Mouse (Mus musculus): ENCODE results near the gene Osbpl9.

DNA sequence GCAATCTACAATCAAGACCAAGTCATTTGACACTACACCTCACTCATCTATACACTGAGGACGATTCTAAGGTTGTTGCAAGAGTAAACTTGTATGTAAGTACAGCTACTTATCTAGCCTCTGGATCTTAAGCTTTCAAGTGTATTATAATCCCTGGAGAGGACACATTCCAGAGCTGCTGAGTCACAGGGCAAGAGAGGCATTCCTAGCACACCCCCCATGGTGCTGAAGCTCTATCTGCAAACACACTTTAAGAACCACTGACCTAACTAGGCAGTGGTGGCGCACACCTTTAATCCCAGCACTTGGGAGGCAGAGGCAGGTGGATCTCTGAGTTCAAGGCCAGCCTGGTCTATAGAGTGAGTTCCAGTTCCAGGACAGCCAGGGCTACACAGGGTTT is 51.9 kb downstream of the Osbpl9 start:
- TF ChIP-seq POLR2A (IDR thresholded peaks at IDR 0.05; ENCODE audit: low read depth, low read length) (no peak), CTCF (IDR thresholded peaks at IDR 0.05; ENCODE audit: extremely low read depth, insufficient read depth, insufficient read length, insufficient replicate concordance) (no peak)

Measured in spleen, adult 2 months (tissue).